Mouse (Mus musculus): ENCODE measurements around the gene Kcnj10.

Kcnj10 gene

GRCm38 (mm10) chr1:172332925-172333324, 8.1 kb upstream of the Kcnj10 start:
- no peak for DNase-seq (ENCODE audit: low spot score)

GRCm38 (mm10) chr1:172333512-172333911, 7.5 kb upstream of the Kcnj10 start:
- peak; percentile 70 for DNase-seq (ENCODE audit: low spot score)

GRCm38 (mm10) chr1:172335804-172336203, 5.2 kb upstream of the Kcnj10 start:
- DNase-seq (ENCODE audit: low spot score): no peak

- peak; percentile 54 for DNase-seq (ENCODE audit: low spot score)
These were observed 3.4 kb upstream of the Kcnj10 start for GRCm38 (mm10) chr1:172337411-172338185.

GRCm38 (mm10) chr1:172341386-172341785, 376 bp downstream of the Kcnj10 start:
- no peak for DNase-seq (ENCODE audit: low spot score)

GRCm38 (mm10) chr1:172342729-172343128, 1.7 kb downstream of the Kcnj10 start:
- DNase-seq (ENCODE audit: low spot score): no peak

- no peak for DNase-seq (ENCODE audit: low spot score)
These were observed 2.9 kb downstream of the Kcnj10 start for GRCm38 (mm10) chr1:172343914-172344313.

- no peak for DNase-seq (ENCODE audit: low spot score)
These were observed 3.8 kb downstream of the Kcnj10 start for GRCm38 (mm10) chr1:172344820-172345219.

- DNase-seq (ENCODE audit: low spot score): no peak
These were observed 5.7 kb downstream of the Kcnj10 start for GRCm38 (mm10) chr1:172346707-172347106.

- no peak for DNase-seq (ENCODE audit: low spot score)
These were observed 6.4 kb downstream of the Kcnj10 start for GRCm38 (mm10) chr1:172347382-172347781.

- no peak for DNase-seq (ENCODE audit: low spot score)
These were observed 8.5 kb downstream of the Kcnj10 start for GRCm38 (mm10) chr1:172349504-172349903.

GRCm38 (mm10) chr1:172349916-172350812, 9.2 kb downstream of the Kcnj10 start:
- peak; percentile 80 for DNase-seq (ENCODE audit: low spot score)

- no peak for DNase-seq (ENCODE audit: low spot score)
These were observed 11.0 kb downstream of the Kcnj10 start for GRCm38 (mm10) chr1:172352001-172352400.

- DNase-seq (ENCODE audit: low spot score): no peak
These were observed 11.4 kb downstream of the Kcnj10 start for GRCm38 (mm10) chr1:172352453-172352852.

GRCm38 (mm10) chr1:172355336-172355735, 14.3 kb downstream of the Kcnj10 start:
- DNase-seq (ENCODE audit: low spot score): peak; percentile 28

- peak; percentile 82 for DNase-seq (ENCODE audit: low spot score)
These were observed 16.5 kb downstream of the Kcnj10 start for GRCm38 (mm10) chr1:172357550-172357949.

- no peak for DNase-seq (ENCODE audit: low spot score)
These were observed 17.3 kb downstream of the Kcnj10 start for GRCm38 (mm10) chr1:172358341-172358740.

GRCm38 (mm10) chr1:172364684-172365083, 23.7 kb downstream of the Kcnj10 start:
- DNase-seq (ENCODE audit: low spot score): peak; percentile 80

GRCm38 (mm10) chr1:172368768-172369418, 27.9 kb downstream of the Kcnj10 start:
- DNase-seq (ENCODE audit: low spot score): peak; percentile 77

GRCm38 (mm10) chr1:172376198-172376667, 35.2 kb downstream of the Kcnj10 start, which contains the start of gene Pigm:
Pigm (plus strand) TSS chr1:172376546.
- DNase-seq (ENCODE audit: low spot score): peak; percentile 100

GRCm38 (mm10) chr1:172376758-172377458, 35.9 kb downstream of the Kcnj10 start:
- DNase-seq (ENCODE audit: low spot score): peak; percentile 21

- DNase-seq (ENCODE audit: low spot score): no peak
These were observed 39.1 kb downstream of the Kcnj10 start for GRCm38 (mm10) chr1:172380066-172380465.

All from retina, embryonic 14.5 days (tissue).